Mouse (Mus musculus) large intestine, adult 2 months (tissue): Measurements from ENCODE around the gene Cpne2. TPM values are rescaled to one million over a fixed set of nuclear protein-coding genes. Genes with fewer than 3 reads are reported as not detected.

Source experiments
- DNase-seq: peaks from one replicate; pipeline ENCODE4 v3.0.0-alpha.2; 2012; ENCODE audit warnings: low read depth, low spot score
- WGBS: fragments of 180-500 bp; shearing (Covaris S2); methylation state at CpG from one replicate; pipeline ENCODE4 v1.1.7; 2018; 5-methylcytosine and 5-hydroxymethylcytosine counted together
- polyA plus RNA-seq: library from polyadenylated mRNA; depleted of rRNA; stranded (reverse); fragments of >200 nt; gene quantifications from 2 replicates; pipeline ENCODE4 v1.2.3, GENCODE M21; 2012; rRNA removed

Gene Cpne2
- polyA plus RNA-seq, 1 experiment = 37.7 TPM

GRCm38 (mm10) chr8:94571896-94572295, 39.1 kb downstream of the Cpne2 start:
- no peak for DNase-seq
- 41% methylated on average over 2 of the region's 2 CpGs for WGBS

DNA sequence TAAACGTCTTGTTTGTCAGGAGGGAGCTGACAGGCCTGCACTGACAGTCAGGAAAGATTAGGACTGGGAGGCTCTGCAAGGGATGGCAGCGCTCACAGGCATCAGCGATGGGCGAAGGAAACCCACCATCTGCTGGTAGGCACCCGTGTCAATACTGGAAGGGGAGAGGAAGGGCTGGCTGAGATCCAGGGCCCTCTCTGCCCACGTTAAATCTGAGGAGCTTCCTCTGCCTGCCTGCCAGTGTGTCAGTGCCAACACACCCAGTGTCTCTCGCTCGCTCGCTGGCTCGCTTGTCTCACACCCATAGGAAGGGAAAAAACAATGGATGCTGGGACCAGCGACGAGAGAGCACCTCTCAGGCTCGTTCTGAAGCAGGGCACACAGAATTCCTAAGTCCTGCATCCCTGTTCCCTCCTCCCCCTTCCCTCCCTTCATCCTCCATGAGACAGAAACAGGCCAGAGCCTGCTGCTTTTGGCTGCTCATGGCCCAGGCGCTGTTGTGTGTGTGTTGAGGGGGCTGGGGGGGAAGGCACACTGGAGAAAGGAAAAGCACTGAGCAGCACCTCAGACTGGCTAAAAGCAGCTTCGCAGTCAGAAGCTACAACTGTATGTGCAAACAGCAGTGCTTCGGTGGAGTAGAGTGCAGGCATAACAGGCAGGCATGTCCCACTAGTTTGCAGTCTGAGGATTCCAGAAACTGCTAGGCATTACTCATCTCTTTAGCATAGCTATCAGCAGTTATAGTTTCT, 41.5 kb downstream of the Cpne2 start:
- 82% methylated on average over 16 of the region's 16 CpGs for WGBS
- DNase-seq = no peak

DNA sequence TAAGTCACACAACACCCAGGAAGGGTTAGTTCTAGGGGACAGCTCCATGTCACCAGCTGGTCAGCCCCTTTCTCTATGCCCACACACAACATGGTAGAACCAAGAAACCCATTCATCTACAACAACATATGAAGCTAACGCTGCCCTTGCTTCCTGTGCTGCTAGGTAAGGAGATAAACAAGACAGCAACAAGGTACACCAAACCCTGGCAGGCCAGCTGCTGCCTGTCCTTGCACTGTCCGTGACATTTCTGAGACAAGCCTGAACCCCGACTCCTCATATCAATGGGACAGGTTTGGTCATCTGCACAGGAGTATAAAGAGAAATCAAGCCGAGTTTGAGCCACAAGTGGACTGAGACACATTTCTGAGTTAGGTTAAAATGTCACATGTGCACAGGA, 42.4 kb downstream of the Cpne2 start:
- WGBS = 87% methylated on average over 4 of the region's 4 CpGs
- no peak for DNase-seq

GRCm38 (mm10) chr8:94581820-94582483, 49.2 kb downstream of the Cpne2 start:
- no peak for DNase-seq
- WGBS = 79% methylated on average over 7 of the region's 7 CpGs

GRCm38 (mm10) chr8:94582569-94582968, 49.8 kb downstream of the Cpne2 start:
- 88% methylated on average over 6 of the region's 6 CpGs for WGBS
- DNase-seq = no peak

GRCm38 (mm10) chr8:94584238-94584817, 51.5 kb downstream of the Cpne2 start:
- no peak for DNase-seq
- 29% methylated on average over 4 of the region's 4 CpGs for WGBS

- DNase-seq = no peak
- 84% methylated on average over 4 of the region's 4 CpGs for WGBS
Observed at GRCm38 (mm10) chr8:94591691-94592090, 58.9 kb downstream of the Cpne2 start.

GRCm38 (mm10) chr8:94594211-94594610, 61.4 kb downstream of the Cpne2 start:
- WGBS = 26% methylated on average over 1 of the region's 1 CpGs
- no peak for DNase-seq

DNA sequence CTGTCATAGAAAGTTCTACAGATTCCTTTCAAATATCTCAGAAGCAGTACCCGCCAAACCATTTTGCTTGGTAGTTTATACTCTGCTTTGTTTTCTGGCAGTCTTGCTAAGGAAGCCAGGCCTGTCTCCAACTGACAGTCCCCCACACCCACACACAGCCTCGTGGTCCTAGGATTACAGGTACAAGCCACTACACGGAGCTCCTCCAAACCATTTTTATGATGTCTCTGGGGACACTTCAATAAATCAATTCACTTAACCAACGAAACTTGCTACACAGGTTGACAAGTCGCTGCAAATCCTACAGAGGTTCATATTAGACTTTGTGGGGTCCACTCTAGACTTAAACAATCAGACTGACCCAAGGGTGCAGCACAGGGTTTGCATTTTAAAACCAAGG, 67.7 kb downstream of the Cpne2 start:
- DNase-seq = no peak
- WGBS = 5% methylated on average over 5 of the region's 5 CpGs

DNA sequence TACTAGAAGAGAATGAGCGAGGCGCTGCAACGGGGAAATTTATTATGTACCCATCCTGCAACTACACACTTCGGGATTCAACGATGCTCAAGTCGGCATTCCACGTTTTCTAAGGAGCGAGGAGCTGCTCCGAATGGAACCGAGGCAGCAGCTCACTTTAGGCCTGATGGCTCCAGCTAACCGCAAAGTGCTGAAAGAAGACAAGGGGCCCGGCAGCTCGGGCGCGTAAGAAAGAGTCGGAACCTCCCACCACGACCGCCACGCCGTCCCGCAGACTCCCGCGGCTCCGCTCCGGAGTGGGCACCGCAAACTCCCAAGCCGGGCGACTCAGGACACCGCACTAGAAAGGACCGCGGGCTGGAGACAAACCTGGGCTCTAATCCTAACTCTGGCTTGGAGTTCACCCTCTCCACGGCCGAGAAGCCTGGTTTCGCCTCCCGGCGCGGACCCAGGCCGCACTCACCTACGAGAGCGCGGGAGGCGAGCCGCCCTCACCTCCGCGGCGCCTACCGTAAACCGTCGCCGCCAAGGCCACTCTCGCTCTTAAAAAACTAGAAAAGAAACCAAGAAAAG, 68.3 kb downstream of the Cpne2 start:
- WGBS = under 1% methylated on average over 51 of the region's 51 CpGs

DNA sequence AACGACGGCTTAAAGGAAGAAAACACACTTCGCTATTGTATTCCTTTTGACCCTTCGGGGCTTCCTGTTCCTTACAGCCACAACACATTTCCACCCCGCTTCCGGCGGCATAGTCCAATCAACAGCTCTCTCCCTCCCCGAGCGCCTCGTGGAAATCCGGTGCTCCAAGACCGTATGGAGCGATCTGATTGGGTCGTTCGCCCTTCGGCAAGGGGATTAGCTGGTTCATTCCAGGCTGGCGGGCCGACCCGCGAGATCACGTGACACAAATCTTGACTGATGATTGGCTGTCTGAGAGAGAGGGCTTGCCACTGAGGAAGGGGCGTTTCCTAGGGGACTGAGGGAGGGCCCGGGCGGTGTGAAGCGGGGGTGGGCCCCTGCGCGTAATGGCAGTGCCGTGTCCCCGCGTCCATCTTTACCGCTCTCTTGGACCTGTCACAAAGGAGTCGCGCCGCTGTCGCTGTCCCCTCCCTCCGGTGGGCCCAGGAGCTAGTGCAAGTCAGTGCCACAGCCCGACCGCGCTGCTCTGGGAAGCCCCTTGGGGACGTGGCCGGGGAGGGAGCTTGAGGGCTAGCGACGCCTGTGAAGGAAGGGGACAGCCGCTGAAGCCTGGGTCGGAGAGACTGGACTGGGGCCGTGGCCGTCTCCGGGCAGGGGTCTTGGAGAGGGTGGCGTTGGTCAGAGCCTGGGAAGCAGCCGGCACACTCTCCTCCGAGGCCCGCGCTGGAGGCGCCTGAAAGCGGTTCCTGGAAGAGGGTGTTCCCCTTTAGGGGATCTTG, 69.0 kb downstream of the Cpne2 start, which contains the start of the genes Rspry1 and Fam192a:
TSS of gene Rspry1 (plus strand) at position 331 of the 779 bp plus-strand sequence.
TSS of gene Fam192a (minus strand) at position 391 of the 779 bp plus-strand sequence.
- peak; percentile 100 for DNase-seq
- under 1% methylated on average over 55 of the region's 55 CpGs for WGBS

More for the DNA sequence above, 68.3 kb downstream of the Cpne2 start:
- no peak for DNase-seq

DNA sequence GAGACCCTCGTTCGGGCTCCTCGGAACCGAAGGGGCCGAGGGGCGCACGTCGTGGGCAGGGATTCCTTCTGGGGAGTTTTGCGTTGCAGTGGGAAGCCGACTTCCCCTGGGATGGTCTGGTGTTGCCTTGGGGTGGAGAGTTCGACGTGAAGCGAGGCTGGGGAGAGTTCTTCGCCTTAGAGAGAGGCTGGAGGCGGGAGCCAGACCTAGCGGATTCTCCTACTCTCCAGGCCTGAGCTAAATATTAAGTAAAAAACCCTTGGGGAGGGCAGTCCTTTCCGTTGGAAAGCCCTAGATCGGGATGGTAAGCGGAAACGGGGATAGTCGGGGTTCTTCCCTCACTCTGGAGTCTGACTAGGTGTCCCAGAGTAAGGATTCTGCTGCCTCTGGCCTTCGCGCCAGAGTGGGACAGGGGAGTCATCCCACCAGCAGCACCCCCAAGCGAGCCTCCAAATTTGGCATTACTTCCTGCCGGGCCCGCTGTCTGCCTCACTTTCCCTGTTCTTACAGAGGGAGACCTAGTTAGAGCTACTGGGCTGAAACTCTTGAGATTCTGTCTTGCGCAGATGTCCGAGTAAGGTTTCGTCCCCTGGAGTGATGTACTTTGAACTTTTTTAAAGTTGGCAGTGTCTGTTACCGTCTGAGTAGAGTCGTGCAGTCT, 69.8 kb downstream of the Cpne2 start:
- 1% methylated on average over 31 of the region's 31 CpGs for WGBS
- DNase-seq = no peak

DNA sequence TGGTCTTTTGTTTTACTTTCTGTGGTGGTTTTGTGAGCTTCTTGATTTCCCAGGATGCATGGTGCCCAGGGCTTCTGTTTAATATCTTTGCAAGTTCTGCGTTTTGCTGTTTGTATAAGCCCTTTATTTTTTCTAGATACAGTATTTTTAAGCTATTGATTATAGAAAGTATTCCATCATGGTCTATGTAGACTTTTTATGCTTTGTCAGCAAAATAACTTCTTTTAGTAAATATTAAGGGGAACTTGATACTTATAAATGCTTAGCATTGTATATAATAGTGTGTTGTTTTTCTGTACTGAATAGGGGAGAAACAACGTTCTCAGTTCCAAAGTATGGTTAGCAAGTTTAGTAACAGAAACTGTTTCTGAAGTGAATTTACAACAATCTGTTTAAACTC, 71.2 kb downstream of the Cpne2 start:
- DNase-seq = no peak
- WGBS = 68% methylated on average over 2 of the region's 2 CpGs

GRCm38 (mm10) chr8:94607064-94607463, 74.3 kb downstream of the Cpne2 start:
- 94% methylated on average over 5 of the region's 5 CpGs for WGBS
- no peak for DNase-seq

Other genes with a start within 250 kb of the Cpne2 start
- gene Slc12a3, start 203.8 kb upstream of the Cpne2 start, polyA plus RNA-seq = 0.05 and 0.21 TPM in 2 replicates
- gene Herpud1, start 146.6 kb upstream of the Cpne2 start, polyA plus RNA-seq = 170 and 227 TPM in 2 replicates
- 12.6 and 17.0 TPM in 2 replicates for gene Nlrc5, start 98.6 kb upstream of the Cpne2 start, polyA plus RNA-seq
- gene Rspry1, start 68.9 kb downstream of the Cpne2 start, polyA plus RNA-seq = 4.8 and 8.0 TPM in 2 replicates
- gene Fam192a, start 69.0 kb downstream of the Cpne2 start, polyA plus RNA-seq = 22.6 and 23.3 TPM in 2 replicates
- gene Arl2bp, start 133.6 kb downstream of the Cpne2 start, polyA plus RNA-seq = 61.7 and 76.1 TPM in 2 replicates
- 63.8 and 69.8 TPM in 2 replicates for gene Pllp, start 163.3 kb downstream of the Cpne2 start, polyA plus RNA-seq
- 7.7 and 8.9 TPM in 2 replicates for gene Ccl22, start 212.6 kb downstream of the Cpne2 start, polyA plus RNA-seq
- gene Cx3cl1, start 239.0 kb downstream of the Cpne2 start, polyA plus RNA-seq = 53.2 and 127 TPM in 2 replicates